Comparison of ENCODE assay signal across 8 mouse cellular contexts in genomic region chr14:25185959-25186771, GRCm38 (mm10).
DNase-seq lines count a peak whose midpoint lies in the region; ATAC-seq lines count a peak whose summit lies in the region.

No protein-coding gene starts in this region.

- peaks cover 33% of the 10 kb centered on the region for H3K4me1 ChIP-seq in kidney, embryonic 15.5 days
- H3K4me1 ChIP-seq in limb, embryonic 13.5 days: peaks cover 53% of the 10 kb centered on the region

- H3K27ac ChIP-seq in kidney, embryonic 15.5 days: peak overlapping the region; percentile 82
- peak overlapping the region; percentile 80; the same call in 1 of the 2 replicates for H3K27ac ChIP-seq in limb, embryonic 13.5 days

- H3K36me3 ChIP-seq in kidney, embryonic 15.5 days: no peaks in the 10 kb centered on the region
- H3K36me3 ChIP-seq in limb, embryonic 13.5 days: no peaks in the 10 kb centered on the region

- no peak overlapping the region for H3K4me3 ChIP-seq in kidney, embryonic 15.5 days (replicated peaks)
- H3K4me3 ChIP-seq in limb, embryonic 13.5 days: no peak overlapping the region

- H3K9me3 ChIP-seq in kidney, embryonic 15.5 days (replicated peaks): no peaks in the 10 kb centered on the region
- no peaks in the 10 kb centered on the region for H3K9me3 ChIP-seq in limb, embryonic 13.5 days

- DNase-seq in brain, adult 2 months (ENCODE audit: low read depth, low spot score): peak; percentile 90
- peak; percentile 46 for DNase-seq in embryo, embryonic 10 days (ENCODE audit: low spot score)
- peak; percentile 45 to 46 for DNase-seq in heart, adult 9 months (ENCODE audit: low spot score in 2 of 2)
- DNase-seq in right cerebral cortex, postnatal 10 days (ENCODE audit: low spot score in 2 of 2): peak; percentile 44 to 63
- no peak for DNase-seq in c-Kit-positive CD71-positive TER-119-positive erythroid progenitor cells, embryonic 14.5 days (ENCODE audit: low spot score)
- DNase-seq in thymus, postnatal 25 days: no peak

- peak; percentile 77 for ATAC-seq in kidney, embryonic 15.5 days (replicated peaks; ENCODE audit: low FRiP score)
- peak; percentile 57; the same call in 1 of the 2 replicates for ATAC-seq in limb, embryonic 13.5 days (ENCODE audit: low FRiP score, low read depth)

- H3K9ac ChIP-seq in kidney, embryonic 15.5 days: no peak overlapping the region
- no peak overlapping the region for H3K9ac ChIP-seq in limb, embryonic 13.5 days

- H3K27me3 ChIP-seq in kidney, embryonic 15.5 days: no peaks in the 10 kb centered on the region
- no peaks in the 10 kb centered on the region for H3K27me3 ChIP-seq in limb, embryonic 13.5 days

- WGBS in kidney, embryonic 15.5 days: 35% methylated on average over 14 of the region's 14 CpGs
- 28% methylated on average over 14 of the region's 14 CpGs for WGBS in limb, embryonic 13.5 days

- H3K4me2 ChIP-seq in kidney, embryonic 15.5 days: peak overlapping the region; percentile 18
- peak overlapping the region; percentile 32 for H3K4me2 ChIP-seq in limb, embryonic 13.5 days (replicated peaks)

Comparison
In these comparisons a context has a peak if more than half of its experiments do, and no peak if none do; other contexts are left out.
1. DNase-seq: peak in brain, adult 2 months (single experiment), embryo, embryonic 10 days (single experiment), heart, adult 9 months (2 of 2) and right cerebral cortex, postnatal 10 days (2 of 2); none in c-Kit-positive CD71-positive TER-119-positive erythroid progenitor cells, embryonic 14.5 days (single experiment) and thymus, postnatal 25 days (single experiment).